13 mouse cellular contexts compared by ENCODE assay signal in the genomic region with DNA sequence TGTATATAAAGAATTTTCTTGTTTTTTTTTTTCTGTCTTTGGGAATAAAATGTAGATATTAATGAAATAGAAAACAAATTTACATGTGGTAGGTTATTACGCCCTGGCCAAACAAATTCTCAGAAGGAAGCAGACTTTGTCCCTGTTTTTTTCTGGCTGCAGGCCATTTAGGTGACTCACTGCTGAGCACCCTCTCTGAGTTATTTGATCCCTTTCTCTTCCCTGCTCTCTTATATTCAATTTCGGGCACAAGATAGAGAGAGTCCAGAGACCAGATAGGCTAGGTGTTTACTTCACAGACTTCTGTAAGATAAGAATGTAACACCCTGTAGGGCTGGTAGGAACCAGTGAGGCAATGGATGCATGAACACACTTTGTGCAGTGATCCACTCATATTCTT. TPM values are rescaled to one million over a fixed set of nuclear protein-coding genes. Genes with fewer than 3 reads are reported as not detected.
DNase-seq lines count a peak whose midpoint lies in the region; ATAC-seq lines count a peak whose summit lies in the region.
"Had no signal": no experiment of that assay in that cellular context is flagged by ENCODE, and none has a peak within 500 bp of the region (broad histone marks: within the 10 kb centered on the region; RNA-seq: fewer than 3 reads in every experiment).

No protein-coding gene starts in this region.

- H3K9ac ChIP-seq in kidney, embryonic 16.5 days (replicated peaks; ENCODE audit: low read length), result no peak overlapping the region
- no peak overlapping the region for H3K9ac ChIP-seq in heart, embryonic 12.5 days
- H3K9ac ChIP-seq: embryonic facial prominence, embryonic 12.5 days; midbrain, embryonic 12.5 days; stomach, embryonic 15.5 days had no signal

- no peaks in the 10 kb centered on the region for H3K9me3 ChIP-seq in kidney, embryonic 16.5 days (ENCODE audit: low read length)
- no peaks in the 10 kb centered on the region for H3K9me3 ChIP-seq in heart, embryonic 12.5 days (replicated peaks)
- H3K9me3 ChIP-seq: embryonic facial prominence, embryonic 12.5 days; midbrain, embryonic 12.5 days; stomach, embryonic 15.5 days had no signal

- H3K36me3 ChIP-seq in kidney, embryonic 16.5 days (ENCODE audit: insufficient read depth, low read length), result no peaks in the 10 kb centered on the region
- H3K36me3 ChIP-seq in heart, embryonic 12.5 days, result no peaks in the 10 kb centered on the region
- H3K36me3 ChIP-seq: embryonic facial prominence, embryonic 12.5 days; midbrain, embryonic 12.5 days; stomach, embryonic 15.5 days had no signal

- no peak for ATAC-seq in kidney, embryonic 16.5 days (ENCODE audit: low FRiP score, low TSS enrichment)
- no peak for ATAC-seq in heart, embryonic 12.5 days (ENCODE audit: insufficient number of reproducible peaks, low FRiP score)

- no peak overlapping the region for H3K4me2 ChIP-seq in kidney, embryonic 16.5 days (replicated peaks; ENCODE audit: low read depth, low read length)
- H3K4me2 ChIP-seq in heart, embryonic 12.5 days, result no peak overlapping the region
- H3K4me2 ChIP-seq: embryonic facial prominence, embryonic 12.5 days; stomach, embryonic 15.5 days had no signal

- DNase-seq in kidney, adult 11 months, result peak; percentile 43
- DNase-seq in 3134 (ENCODE audit: extremely low read depth, insufficient read length, low spot score), result peak; percentile 30
- DNase-seq in adrenal gland, adult 18-20 months (ENCODE audit: low spot score in 2 of 2), result peak; percentile 36 to 56
- DNase-seq in cerebellum, postnatal 14 days, result peak; percentile 61 to 79
- no peak for DNase-seq in natural killer cell, adult 2 months (ENCODE audit: low spot score in 2 of 2)
- no peak for DNase-seq in frontal cortex, postnatal 14 days (ENCODE audit: low spot score in 2 of 2)
- DNase-seq: heart, postnatal 14 days; layer of hippocampus, postnatal 36 days had no signal

- WGBS in kidney, embryonic 16.5 days, result 75% methylated on average over 2 of the region's 2 CpGs
- 53% methylated on average over 2 of the region's 2 CpGs for WGBS in heart, embryonic 12.5 days

- no peak overlapping the region for H3K27ac ChIP-seq in kidney, embryonic 16.5 days (ENCODE audit: low read length)
- no peak overlapping the region for H3K27ac ChIP-seq in heart, embryonic 12.5 days (ENCODE audit: poor library complexity, severe bottlenecking)
- H3K27ac ChIP-seq: embryonic facial prominence, embryonic 12.5 days; midbrain, embryonic 12.5 days; stomach, embryonic 15.5 days had no signal

- H3K4me1 ChIP-seq in kidney, embryonic 16.5 days (ENCODE audit: insufficient read depth, low read length), result peaks cover 7% of the 10 kb centered on the region
- H3K4me1 ChIP-seq in heart, embryonic 12.5 days (replicated peaks), result 0 out of 2 replicates have a peak, but pooled peaks cover 5% of the 10 kb centered on the region

- no peak overlapping the region for H3K4me3 ChIP-seq in kidney, embryonic 16.5 days (ENCODE audit: low read length)
- no peak overlapping the region for H3K4me3 ChIP-seq in heart, embryonic 12.5 days
- H3K4me3 ChIP-seq: embryonic facial prominence, embryonic 12.5 days; midbrain, embryonic 12.5 days; stomach, embryonic 15.5 days had no signal

- no peaks in the 10 kb centered on the region for H3K27me3 ChIP-seq in kidney, embryonic 16.5 days (ENCODE audit: insufficient read depth, low read length)
- H3K27me3 ChIP-seq in heart, embryonic 12.5 days (replicated peaks), result no peaks in the 10 kb centered on the region
- H3K27me3 ChIP-seq: embryonic facial prominence, embryonic 12.5 days; midbrain, embryonic 12.5 days; stomach, embryonic 15.5 days had no signal

RNA-seq across cellular contexts. Expression of a gene that starts 57.2 kb away (rescaled TPM):
- polyA plus RNA-seq in kidney, embryonic 16.5 days (2015; fragmentation: Nextera tagmentation; extraction: Ambion mirVana), result 17.9 and 18.1 TPM in 2 replicates
- total RNA-seq in adrenal gland, adult 18-20 months (2021), result 10 to 100 TPM; 26.9 to 31.3 TPM
- polyA plus RNA-seq in heart, embryonic 12.5 days (2016; fragmentation: Nextera tagmentation; extraction: Ambion mirVana), result 5.7 TPM in 2 replicates

Comparison
In these comparisons a context has a peak if more than half of its experiments do, and no peak if none do; other contexts are left out.
1. DNase-seq: peak in kidney, adult 11 months (single experiment), 3134 (single experiment), adrenal gland, adult 18-20 months (2 of 2) and cerebellum, postnatal 14 days (2 of 2); none in natural killer cell, adult 2 months (0 of 2) and frontal cortex, postnatal 14 days (0 of 2).